Mouse (Mus musculus) left cerebral cortex, adult 2 months (tissue): ENCODE measurements around the gene Fxr1. TPM values are rescaled to one million over a fixed set of nuclear protein-coding genes. Genes with fewer than 3 reads are reported as not detected.

Source experiments
- DNase-seq, 2 experiments: peaks; one replicate each; pipeline ENCODE4 v3.0.0; 2021 to 2022; ENCODE audit warnings: low spot score in 2 of 2, mixed read lengths in 1 of 2; ENCODE audit errors: extremely low spot score in 1 of 2
- H3K27ac ChIP-seq: fragments of 200-600 bp; 2 replicates; pipeline ENCODE4 v1.8.1; 2022
- H3K4me3 ChIP-seq: fragments of 200-600 bp; 2 replicates; pipeline ENCODE4 v1.8.1; 2022
- CTCF ChIP-seq: fragments of 200-600 bp; IDR thresholded peaks from 2 replicates; pipeline ENCODE4 v1.8.1; 2022; ENCODE audit warnings: antibody characterized with exemption, mild to moderate bottlenecking, moderate library complexity
- intact Hi-C: fragments of 180-260 bp; cut with DNase I; formaldehyde crosslinking; loops from one replicate; pipeline ENCODE4 v1.15.1; 2025
- total RNA-seq, 2 experiments: library from RNA; stranded (reverse); gene quantifications; 2 replicates each; pipeline ENCODE4 v1.2.3; 2021

Gene Fxr1
- total RNA-seq, 2 experiments from 2014 or later: 73.3 to 77.4 TPM

DNA sequence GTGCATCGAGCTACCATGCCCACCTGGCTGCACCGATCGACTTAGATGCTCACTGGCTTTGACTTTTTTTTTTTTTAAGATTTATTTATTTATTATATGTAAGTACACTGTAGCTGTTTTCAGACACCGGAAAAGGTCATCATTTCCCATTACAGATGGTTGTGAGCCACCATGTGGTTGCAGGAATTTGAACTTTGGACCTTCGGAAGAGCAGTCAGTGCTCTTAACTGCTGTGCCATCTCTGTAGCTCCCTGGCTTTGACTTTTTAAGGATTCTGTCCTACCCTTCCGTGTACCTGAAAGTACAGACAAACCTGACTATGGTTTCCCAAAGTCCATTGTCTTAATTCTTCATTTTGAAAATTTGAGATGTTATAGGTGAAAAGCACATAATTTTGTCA, 53.0 kb downstream of the Fxr1 start:
- H3K27ac ChIP-seq: no peak overlapping the region
- intact Hi-C loops: no loop called here
- no peak for TF ChIP-seq CTCF
- no peak for DNase-seq
- no peak overlapping the region for H3K4me3 ChIP-seq

DNA sequence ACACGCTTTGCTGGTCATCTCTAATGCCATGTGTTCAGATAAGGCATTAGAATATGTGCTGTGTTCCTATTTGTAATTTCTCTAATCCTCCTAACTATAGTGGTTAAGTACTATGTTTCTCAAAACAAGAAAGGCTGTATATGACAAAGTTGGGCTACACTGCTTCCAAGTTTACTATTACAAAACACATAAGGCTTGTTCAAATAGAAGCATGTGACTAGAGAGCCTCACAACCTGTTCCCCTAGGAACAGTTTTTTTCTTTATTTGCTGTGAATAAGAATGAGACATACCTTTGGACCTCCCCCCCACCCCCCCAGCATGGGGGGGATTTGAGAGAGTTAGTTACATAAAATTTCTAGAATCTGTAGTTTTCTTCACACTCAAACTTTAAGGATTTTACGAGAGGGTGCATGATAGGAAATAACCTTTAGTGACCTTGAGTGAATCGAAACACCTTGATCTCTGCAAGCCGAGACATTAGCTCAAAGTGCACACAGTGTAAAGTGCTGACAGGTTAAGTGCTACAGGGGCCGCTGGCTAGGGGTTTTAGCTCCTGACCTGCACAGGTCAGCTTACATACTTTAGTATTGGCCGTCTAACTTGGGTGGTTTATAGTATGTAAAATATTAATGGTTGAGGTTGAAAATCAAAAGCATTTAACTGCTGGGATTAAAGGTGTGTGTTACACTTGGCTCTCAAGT, 56.5 kb downstream of the Fxr1 start:
- no peak overlapping the region for H3K27ac ChIP-seq
- no peak overlapping the region for H3K4me3 ChIP-seq
- TF ChIP-seq CTCF: no peak
- DNase-seq: no peak
- intact Hi-C loops: no loop called here

DNA sequence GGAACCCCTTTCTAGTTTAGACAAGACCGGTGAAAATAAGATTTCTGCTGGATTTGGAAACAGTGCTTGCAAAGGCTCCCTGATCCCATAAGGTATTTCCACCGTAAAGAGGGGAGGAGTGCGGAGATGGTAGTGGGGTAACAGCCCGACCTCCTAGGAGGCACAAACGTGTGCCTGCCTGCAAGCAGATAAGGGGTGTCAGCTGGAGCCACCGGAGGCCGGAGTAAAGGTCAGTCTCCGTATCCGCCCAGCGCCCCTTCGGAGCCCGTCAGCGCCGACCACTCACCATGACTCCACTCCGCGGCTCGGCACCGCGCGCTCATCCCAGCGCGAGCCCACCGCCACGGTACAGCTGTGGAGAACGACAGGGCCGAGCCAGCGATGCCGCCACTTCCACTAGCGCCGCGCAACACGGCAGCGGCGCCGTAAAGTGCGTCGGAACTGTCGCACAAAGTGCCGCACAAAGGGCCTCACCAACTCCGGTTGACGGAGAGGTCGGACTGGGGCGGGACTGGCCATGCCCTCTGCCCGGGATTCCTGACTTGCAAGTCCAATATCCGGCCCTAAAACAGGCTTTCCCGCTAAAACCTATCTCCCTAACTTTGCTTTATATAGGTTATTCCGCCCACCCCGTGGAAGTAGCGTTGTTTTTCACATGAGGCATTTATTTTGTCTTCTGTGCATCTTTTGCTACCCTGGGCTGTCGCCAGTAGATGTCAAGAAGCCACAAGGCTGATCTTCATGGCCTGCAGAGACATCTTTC, 61.3 kb downstream of the Fxr1 start, which contains the start of gene Dnajc19:
TSS of gene Dnajc19 (minus strand) at position 422 of the 763 bp plus-strand sequence.
- intact Hi-C loops: loop anchor here (1.0 to 10.0 kb wide), 3 partner anchors 117 to 1404 kb away; no protein-coding TSS in a partner anchor
- no peak for TF ChIP-seq CTCF
- DNase-seq: peak; percentile 95 to 96
- peak within 1 kb of the TSS; percentile 78 for H3K27ac ChIP-seq
- H3K4me3 ChIP-seq: peak within 1 kb of the TSS; percentile 65

DNA sequence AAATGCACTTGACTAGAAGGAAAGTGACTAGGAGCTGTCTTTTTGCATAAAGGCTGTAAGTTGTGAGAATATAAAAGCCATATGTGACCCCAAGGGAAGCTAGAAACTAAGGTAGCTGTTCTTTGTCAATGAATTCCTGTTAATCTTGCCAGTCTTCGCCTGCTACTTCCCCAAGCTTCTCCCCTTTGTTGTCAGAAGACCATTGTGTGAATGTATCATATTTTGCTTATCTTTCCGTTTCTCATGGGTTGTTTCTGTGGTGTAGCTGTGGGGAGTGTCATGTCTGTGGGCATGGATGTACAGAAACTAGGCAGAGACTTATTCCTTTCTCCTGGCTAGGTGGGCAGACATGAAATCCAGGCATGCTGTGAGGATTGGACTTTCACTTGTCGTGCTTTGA, 62.2 kb downstream of the Fxr1 start:
- peak overlapping the region; percentile 78 for H3K27ac ChIP-seq
- no peak for DNase-seq
- H3K4me3 ChIP-seq: peak overlapping the region; percentile 65
- no peak for TF ChIP-seq CTCF
- intact Hi-C loops: loop anchor here (1.0 to 10.0 kb wide), 3 partner anchors 116 to 1403 kb away; no protein-coding TSS in a partner anchor

DNA sequence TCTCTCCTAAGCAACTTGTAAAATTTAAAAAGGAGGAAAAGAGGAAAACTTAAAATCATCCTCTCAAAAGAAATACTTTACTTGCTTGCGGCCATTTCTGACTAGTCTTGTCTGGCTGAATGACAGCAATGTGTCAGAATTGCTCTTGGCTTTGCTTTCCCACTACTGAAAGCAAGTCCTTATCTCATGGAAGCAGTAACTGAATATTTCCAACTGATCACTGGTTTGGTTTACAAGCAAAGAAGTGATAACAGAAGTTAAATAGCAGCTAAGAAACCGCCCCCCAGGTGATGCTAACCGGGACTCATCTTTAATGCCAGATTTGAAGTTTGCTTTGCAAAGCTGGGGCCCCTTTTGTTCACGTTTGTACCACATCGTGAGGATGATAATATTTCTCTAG, 63.9 kb downstream of the Fxr1 start:
- no peak for DNase-seq
- Histone ChIP-seq H3K4me3 (no peak overlapping the region), H3K27ac (no peak overlapping the region)
- intact Hi-C loops: loop anchor here (5.0 to 10.0 kb wide), 2 partner anchors 126 to 1401 kb away; no protein-coding TSS in a partner anchor
- no peak for TF ChIP-seq CTCF

DNA sequence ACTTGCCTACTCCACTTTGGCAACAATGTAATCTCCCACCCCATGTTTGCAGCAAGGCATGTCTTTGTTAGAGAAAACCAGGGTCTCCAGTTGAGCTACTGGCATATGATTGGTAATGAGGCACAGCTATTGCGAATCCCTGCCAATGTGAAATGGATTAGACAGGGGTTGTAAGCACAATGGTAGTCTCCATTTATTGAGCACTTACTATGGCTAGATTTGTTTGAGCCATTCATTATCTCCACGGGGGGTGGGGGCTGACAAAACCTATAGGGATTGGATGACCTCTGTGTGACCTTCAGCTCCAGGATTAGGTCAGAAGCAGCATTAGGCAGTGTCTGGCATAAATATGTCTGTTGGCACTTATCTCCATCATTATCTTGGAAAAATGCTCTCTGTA, 83.1 kb downstream of the Fxr1 start:
- DNase-seq: no peak
- intact Hi-C loops: loop anchor here (10.0 kb wide), 1 partner anchor 542 kb away; no protein-coding TSS in a partner anchor
- Histone ChIP-seq H3K27ac (no peak overlapping the region), H3K4me3 (no peak overlapping the region)
- no peak for TF ChIP-seq CTCF

DNA sequence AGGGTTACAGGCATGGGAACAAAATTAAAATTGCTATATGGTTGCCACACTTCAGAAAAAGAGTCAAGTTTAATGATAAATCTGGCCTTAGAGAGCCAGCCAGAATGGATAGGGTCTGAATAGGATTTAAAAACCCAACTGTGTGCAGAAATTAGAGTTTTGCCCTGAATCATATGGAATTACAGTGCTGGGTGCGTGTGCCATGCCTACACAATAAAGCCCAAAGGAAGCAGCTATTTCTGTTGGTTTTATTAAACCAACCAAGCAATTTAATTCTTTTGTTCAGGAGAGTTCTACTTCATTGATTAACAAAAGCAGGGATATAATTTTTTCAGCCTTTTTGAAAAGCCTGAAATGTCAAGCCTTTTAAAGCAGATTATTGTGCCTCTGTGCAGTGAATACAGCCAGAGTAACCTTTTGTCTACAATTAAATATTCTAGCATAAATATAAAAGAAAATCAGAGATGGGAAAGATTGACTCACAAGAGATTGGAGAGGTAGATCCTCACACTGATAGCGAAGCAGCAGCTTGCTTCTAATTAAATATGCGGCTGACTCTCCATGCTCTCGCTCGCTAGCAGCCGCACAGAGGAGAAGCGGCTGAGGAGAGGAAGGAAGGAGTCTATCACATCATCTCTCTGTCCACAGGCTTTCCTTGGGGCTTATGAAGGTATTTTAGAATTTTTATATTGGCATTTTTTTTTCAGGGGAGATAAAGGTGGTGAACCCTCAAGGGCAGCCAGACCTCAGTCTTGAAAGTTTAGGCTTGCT, 84.3 kb downstream of the Fxr1 start:
- Histone ChIP-seq H3K27ac (peak overlapping the region; percentile 36; the same call in 1 of the 2 replicates), H3K4me3 (no peak overlapping the region)
- intact Hi-C loops: loop anchor here (10.0 kb wide), 1 partner anchor 541 kb away; no protein-coding TSS in a partner anchor
- DNase-seq: no peak
- no peak for TF ChIP-seq CTCF

DNA sequence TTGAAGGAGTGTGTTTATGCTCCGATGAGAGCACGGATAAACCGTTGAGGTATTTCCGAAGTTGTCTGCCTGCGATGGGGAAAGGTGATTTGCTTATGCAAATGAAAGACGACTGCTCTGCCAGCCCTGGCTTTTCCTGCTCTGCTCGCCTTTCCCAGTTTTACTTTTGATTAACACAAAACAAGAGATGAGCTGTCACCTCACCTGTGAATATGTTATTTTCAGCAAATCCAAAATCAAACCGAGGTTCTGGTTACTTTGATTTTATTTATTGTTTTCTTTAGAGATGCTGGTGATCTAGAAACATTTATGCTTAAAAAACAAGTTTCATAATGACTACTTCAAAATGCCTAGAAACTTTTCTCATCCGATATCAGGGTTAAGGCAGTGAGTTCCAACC, 86.7 kb downstream of the Fxr1 start:
- DNase-seq: no peak
- Histone ChIP-seq H3K4me3 (no peak overlapping the region), H3K27ac (no peak overlapping the region)
- no peak for TF ChIP-seq CTCF
- intact Hi-C loops: loop anchor here (5.0 to 10.0 kb wide), 2 partner anchors 91 to 538 kb away; no protein-coding TSS in a partner anchor

DNA sequence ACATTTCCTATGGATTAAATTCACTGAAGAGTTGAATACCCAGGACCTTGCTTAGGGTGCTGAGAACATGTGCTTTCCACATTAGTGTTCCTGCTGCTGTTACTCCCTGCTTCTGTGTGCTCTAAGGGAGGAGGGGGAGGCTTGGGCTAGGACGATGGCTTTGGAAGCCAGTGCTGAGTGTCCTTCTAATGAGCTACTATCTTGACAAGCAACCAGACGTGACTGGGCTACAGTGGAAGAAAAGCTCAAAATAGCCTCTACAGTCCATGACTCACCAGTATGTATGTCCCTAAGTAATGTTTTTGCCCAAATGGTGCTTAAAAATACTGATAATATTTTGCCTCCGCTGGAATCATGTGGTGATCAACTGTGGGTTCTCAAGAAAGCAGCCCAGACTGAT, 87.9 kb downstream of the Fxr1 start:
- TF ChIP-seq CTCF: no peak
- Histone ChIP-seq H3K27ac (no peak overlapping the region), H3K4me3 (no peak overlapping the region)
- intact Hi-C loops: loop anchor here (5.0 to 10.0 kb wide), 2 partner anchors 90 to 537 kb away; no protein-coding TSS in a partner anchor
- DNase-seq: no peak

DNA sequence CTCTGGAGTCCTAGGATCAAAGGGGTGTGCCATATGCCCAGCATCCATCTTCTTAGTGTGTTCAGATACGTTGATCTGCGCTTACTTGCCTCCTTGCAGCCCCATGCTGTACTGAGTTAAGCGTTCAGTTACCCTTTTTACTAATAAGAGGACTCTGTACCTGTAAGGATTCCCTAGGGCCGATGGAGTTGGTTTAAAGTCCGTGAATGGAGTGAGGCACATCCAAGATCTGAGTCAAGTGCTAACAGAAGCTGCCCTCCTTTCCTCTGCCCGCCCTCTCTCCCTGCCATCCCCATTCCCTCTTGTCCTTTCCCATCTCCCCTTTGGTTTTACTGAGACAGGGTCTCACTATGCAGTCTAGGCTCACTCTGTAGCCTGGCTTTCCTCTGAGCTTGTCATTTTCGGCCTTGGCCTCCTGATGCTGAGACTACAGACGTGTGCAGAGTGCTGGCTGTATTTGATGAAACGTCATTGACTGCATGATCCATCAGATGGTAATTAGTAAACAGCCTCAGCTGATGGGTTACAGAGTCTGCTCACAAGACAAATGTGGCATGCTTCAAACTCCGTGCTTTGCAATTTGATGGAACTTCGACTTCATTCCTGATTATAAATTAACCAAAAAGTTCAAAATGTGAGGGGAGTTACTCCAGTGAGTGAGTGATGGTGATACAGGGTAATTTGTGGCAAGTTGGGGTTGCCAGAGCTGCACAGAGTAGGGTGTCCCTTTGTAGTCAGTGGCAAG, 92.4 kb downstream of the Fxr1 start:
- intact Hi-C loops: no loop called here
- H3K27ac ChIP-seq: no peak overlapping the region
- TF ChIP-seq CTCF: no peak
- no peak for DNase-seq
- no peak overlapping the region for H3K4me3 ChIP-seq

DNA sequence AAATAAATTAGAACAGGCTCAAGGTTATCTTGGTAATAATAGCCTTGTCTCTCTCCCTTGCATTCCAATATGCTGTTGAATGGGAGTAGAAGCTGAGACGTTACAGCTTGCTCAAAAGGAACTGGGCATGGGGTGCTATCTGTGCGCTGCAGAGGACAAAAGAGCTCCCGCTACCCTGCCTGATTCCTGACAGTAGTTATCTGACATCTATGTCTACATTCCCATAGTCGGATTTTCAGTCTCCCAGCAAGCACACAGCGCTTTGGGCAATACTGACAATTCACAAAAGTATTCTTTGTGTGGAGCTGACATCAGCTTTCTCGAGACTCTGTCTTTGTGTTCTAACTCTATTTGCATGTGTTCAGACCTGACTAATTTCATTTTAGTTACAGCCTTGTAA, 96.1 kb downstream of the Fxr1 start:
- no peak for TF ChIP-seq CTCF
- DNase-seq: no peak
- no peak overlapping the region for H3K4me3 ChIP-seq
- intact Hi-C loops: no loop called here
- peak overlapping the region; percentile 16; the same call in 1 of the 2 replicates for H3K27ac ChIP-seq
